Mouse (Mus musculus): Measurements from ENCODE around the gene Zcchc13. TPM values are rescaled to one million over a fixed set of nuclear protein-coding genes. Genes with fewer than 3 reads are reported as not detected.
"Not testable (repeated sequence)": the region's sequence is repeated elsewhere in the genome, so short reads cannot be mapped to it uniquely, and the experiment has no call there.

The Zcchc13 gene
- polyA plus RNA-seq, 1 experiment, result not detected

DNA sequence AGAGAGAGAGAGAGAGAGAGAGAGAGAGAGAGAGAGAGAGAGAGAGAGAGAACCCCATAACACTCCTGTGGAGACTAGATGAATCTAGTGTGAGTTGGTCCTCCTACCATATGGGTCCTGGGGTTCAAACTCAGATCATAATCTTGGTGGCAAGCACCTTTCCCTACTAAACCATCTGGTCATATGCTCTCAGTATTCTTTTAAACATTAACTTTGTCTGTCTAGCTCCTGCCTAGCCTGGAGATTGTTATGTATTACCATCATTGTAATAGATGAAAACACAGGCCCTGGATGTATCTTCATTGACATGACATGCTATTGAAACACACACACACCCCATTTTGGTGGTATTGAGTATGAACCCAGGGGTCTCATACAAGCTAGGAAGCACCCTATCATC, 5.6 kb downstream of the Zcchc13 start:
- no peaks in the 10 kb centered on the region for H3K4me1 ChIP-seq (ENCODE audit: control insufficient read depth, insufficient read depth, insufficient read length)
- TF ChIP-seq POLR2A (IDR thresholded peaks at IDR 0.05; ENCODE audit: low read depth, low read length), result no peak
- TF ChIP-seq CTCF (IDR thresholded peaks at IDR 0.05; ENCODE audit: extremely low read depth, insufficient read depth, insufficient read length, insufficient replicate concordance), result no peak
- no peaks in the 10 kb centered on the region for H3K27me3 ChIP-seq (ENCODE audit: control insufficient read depth, insufficient read depth, low read length)
- DNase-seq (ENCODE audit: low read depth in 1 of 2, low spot score in 2 of 2), result no peak
- no peaks in the 10 kb centered on the region for H3K36me3 ChIP-seq (ENCODE audit: control insufficient read depth, insufficient read depth, low read length)
- H3K27ac ChIP-seq (ENCODE audit: insufficient read depth, low read length), result no peak overlapping the region
- no peak overlapping the region for H3K4me3 ChIP-seq (ENCODE audit: extremely low read depth, insufficient read depth, insufficient read length)

DNA sequence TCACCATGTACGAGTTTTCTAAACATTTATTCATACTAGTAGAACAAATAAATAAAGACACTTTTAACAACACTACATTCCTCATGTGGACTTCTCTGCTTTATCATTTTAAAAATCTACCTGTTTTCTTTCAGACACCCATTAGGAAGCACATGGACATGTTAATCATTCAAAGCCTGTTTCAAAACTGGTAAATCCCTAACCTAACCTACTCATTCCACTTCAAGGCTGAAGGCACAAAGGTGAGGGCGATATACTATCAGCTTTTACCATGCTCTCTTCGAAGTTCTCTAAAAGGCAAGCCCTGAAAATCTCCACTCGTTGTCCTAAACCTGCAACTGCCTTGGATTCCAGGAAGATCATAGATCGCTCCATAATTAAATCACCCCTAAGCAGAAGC, 8.2 kb downstream of the Zcchc13 start:
- no peak for TF ChIP-seq POLR2A (IDR thresholded peaks at IDR 0.05; ENCODE audit: low read depth, low read length)
- TF ChIP-seq CTCF (IDR thresholded peaks at IDR 0.05; ENCODE audit: extremely low read depth, insufficient read depth, insufficient read length, insufficient replicate concordance), result no peak
- Histone ChIP-seq H3K4me3 (ENCODE audit: extremely low read depth, insufficient read depth, insufficient read length) (no peak overlapping the region), H3K36me3 (ENCODE audit: control insufficient read depth, insufficient read depth, low read length) (no peaks in the 10 kb centered on the region), H3K27me3 (ENCODE audit: control insufficient read depth, insufficient read depth, low read length) (no peaks in the 10 kb centered on the region), H3K4me1 (ENCODE audit: control insufficient read depth, insufficient read depth, insufficient read length) (no peaks in the 10 kb centered on the region), H3K27ac (ENCODE audit: insufficient read depth, low read length) (no peak overlapping the region)
- WGBS, result 85% methylated on average over 5 of the region's 5 CpGs
- DNase-seq (ENCODE audit: low read depth in 1 of 2, low spot score in 2 of 2), result no peak

DNA sequence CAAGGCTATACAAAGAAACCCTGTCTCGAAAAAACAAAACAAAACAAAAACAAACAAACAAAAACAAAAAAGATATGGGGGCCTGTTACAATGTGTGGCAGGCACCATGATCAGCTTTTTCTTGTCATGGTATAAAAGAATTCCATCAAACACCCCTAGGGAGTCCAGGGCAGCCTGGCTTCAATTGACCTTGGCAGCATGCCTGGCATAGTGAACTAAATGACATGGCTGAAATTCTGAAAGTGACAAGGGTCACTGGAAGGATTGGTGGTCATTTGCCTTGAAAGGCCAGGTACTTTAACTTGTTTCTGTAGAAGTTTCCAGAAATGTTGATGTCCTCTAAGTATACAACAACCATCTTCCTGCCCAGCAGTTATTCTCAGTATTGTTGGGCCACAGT, 13.9 kb downstream of the Zcchc13 start:
- no peaks in the 10 kb centered on the region for H3K27me3 ChIP-seq (ENCODE audit: control insufficient read depth, insufficient read depth, low read length)
- WGBS, result 70% methylated on average over 1 of the region's 1 CpGs
- H3K27ac ChIP-seq (ENCODE audit: insufficient read depth, low read length), result no peak overlapping the region
- H3K4me1 ChIP-seq (ENCODE audit: control insufficient read depth, insufficient read depth, insufficient read length), result no peaks in the 10 kb centered on the region
- no peak for TF ChIP-seq POLR2A (IDR thresholded peaks at IDR 0.05; ENCODE audit: low read depth, low read length)
- no peak for TF ChIP-seq CTCF (IDR thresholded peaks at IDR 0.05; ENCODE audit: extremely low read depth, insufficient read depth, insufficient read length, insufficient replicate concordance)
- DNase-seq (ENCODE audit: low read depth in 1 of 2, low spot score in 2 of 2), result no peak
- no peak overlapping the region for H3K4me3 ChIP-seq (ENCODE audit: extremely low read depth, insufficient read depth, insufficient read length)
- H3K36me3 ChIP-seq (ENCODE audit: control insufficient read depth, insufficient read depth, low read length), result no peaks in the 10 kb centered on the region

DNA sequence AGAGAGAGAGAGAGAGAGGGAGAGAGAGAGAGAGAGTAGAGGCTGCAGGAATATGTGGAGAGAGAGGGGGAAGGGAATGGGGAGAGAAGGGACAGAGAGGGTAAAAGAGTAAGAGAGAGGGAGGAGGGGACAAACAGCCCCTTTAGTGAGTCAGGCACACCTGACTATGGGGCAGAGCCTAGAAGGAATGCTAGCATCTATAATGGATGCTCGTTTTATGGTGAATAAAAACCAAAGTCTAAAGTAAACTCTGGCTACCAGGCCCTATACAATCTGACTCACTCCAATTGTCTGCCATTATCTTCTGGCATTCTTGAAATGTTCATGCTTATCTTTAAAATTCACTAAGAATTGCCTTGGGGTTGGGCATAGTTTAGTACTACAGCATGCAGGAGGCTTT, 21.7 kb downstream of the Zcchc13 start:
- Histone ChIP-seq H3K27ac (ENCODE audit: insufficient read depth, low read length) (no peak overlapping the region), H3K27me3 (ENCODE audit: control insufficient read depth, insufficient read depth, low read length) (no peaks in the 10 kb centered on the region), H3K4me1 (ENCODE audit: control insufficient read depth, insufficient read depth, insufficient read length) (no peaks in the 10 kb centered on the region), H3K36me3 (ENCODE audit: control insufficient read depth, insufficient read depth, low read length) (no peaks in the 10 kb centered on the region), H3K4me3 (ENCODE audit: extremely low read depth, insufficient read depth, insufficient read length) (no peak overlapping the region)
- TF ChIP-seq POLR2A (IDR thresholded peaks at IDR 0.05; ENCODE audit: low read depth, low read length) (no peak), CTCF (IDR thresholded peaks at IDR 0.05; ENCODE audit: extremely low read depth, insufficient read depth, insufficient read length, insufficient replicate concordance) (no peak)
- no peak for DNase-seq (ENCODE audit: low read depth in 1 of 2, low spot score in 2 of 2)
- WGBS, result 63% methylated on average over 1 of the region's 1 CpGs

DNA sequence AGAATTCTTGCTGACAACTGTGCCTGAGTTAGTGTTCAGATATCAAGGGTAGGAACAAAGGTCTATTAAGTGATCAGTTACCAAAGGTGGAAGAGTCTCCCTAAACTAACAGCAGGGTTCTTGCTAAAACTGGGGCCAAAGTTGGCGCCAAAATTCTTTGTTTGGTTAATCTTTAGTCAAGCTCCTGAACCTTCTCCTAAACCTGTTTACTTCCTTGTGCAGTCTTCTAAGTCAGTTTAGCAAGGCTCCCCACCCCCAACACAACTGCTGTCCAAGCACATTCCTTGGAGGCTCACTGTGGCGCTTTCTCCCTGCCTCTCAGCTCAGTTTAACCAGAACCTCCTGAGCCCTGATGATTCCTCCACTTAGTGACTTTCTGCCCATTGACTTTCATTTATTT, 22.6 kb downstream of the Zcchc13 start:
- Histone ChIP-seq H3K27ac (ENCODE audit: insufficient read depth, low read length) (no peak overlapping the region), H3K36me3 (ENCODE audit: control insufficient read depth, insufficient read depth, low read length) (no peaks in the 10 kb centered on the region), H3K27me3 (ENCODE audit: control insufficient read depth, insufficient read depth, low read length) (no peaks in the 10 kb centered on the region), H3K4me3 (ENCODE audit: extremely low read depth, insufficient read depth, insufficient read length) (no peak overlapping the region), H3K4me1 (ENCODE audit: control insufficient read depth, insufficient read depth, insufficient read length) (no peaks in the 10 kb centered on the region)
- DNase-seq (ENCODE audit: low read depth in 1 of 2, low spot score in 2 of 2), result no peak
- 66% methylated on average over 2 of the region's 2 CpGs for WGBS
- TF ChIP-seq CTCF (IDR thresholded peaks at IDR 0.05; ENCODE audit: extremely low read depth, insufficient read depth, insufficient read length, insufficient replicate concordance), result no peak
- no peak for TF ChIP-seq POLR2A (IDR thresholded peaks at IDR 0.05; ENCODE audit: low read depth, low read length)

DNA sequence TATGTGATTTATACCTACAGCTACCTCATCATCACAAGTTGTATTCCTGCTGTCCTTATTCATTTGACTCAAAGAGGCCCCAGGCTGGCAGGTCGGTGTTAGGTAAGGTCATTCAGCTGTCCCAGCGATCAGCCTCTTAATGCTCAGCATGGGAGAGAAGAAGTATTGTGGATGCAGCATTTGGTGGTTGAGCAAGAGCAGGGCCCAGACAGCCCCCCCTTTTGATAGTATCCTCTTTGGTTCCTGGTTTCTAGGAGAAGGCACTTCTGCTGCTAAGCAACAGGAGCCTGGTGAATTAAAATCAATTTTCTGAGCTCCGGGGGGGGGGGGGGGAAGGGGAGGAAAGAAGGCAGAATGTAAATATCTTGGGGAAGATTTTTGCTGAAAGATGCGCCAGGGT, 28.6 kb downstream of the Zcchc13 start:
- no peak for TF ChIP-seq POLR2A (IDR thresholded peaks at IDR 0.05; ENCODE audit: low read depth, low read length)
- TF ChIP-seq CTCF (IDR thresholded peaks at IDR 0.05; ENCODE audit: extremely low read depth, insufficient read depth, insufficient read length, insufficient replicate concordance), result no peak
- H3K4me3 ChIP-seq (ENCODE audit: extremely low read depth, insufficient read depth, insufficient read length), result no peak overlapping the region
- WGBS, result 65% methylated on average over 4 of the region's 4 CpGs
- no peaks in the 10 kb centered on the region for H3K4me1 ChIP-seq (ENCODE audit: control insufficient read depth, insufficient read depth, insufficient read length)
- H3K27me3 ChIP-seq (ENCODE audit: control insufficient read depth, insufficient read depth, low read length), result no peaks in the 10 kb centered on the region
- H3K36me3 ChIP-seq (ENCODE audit: control insufficient read depth, insufficient read depth, low read length), result no peaks in the 10 kb centered on the region
- no peak overlapping the region for H3K27ac ChIP-seq (ENCODE audit: insufficient read depth, low read length)
- no peak for DNase-seq (ENCODE audit: low read depth in 1 of 2, low spot score in 2 of 2)

DNA sequence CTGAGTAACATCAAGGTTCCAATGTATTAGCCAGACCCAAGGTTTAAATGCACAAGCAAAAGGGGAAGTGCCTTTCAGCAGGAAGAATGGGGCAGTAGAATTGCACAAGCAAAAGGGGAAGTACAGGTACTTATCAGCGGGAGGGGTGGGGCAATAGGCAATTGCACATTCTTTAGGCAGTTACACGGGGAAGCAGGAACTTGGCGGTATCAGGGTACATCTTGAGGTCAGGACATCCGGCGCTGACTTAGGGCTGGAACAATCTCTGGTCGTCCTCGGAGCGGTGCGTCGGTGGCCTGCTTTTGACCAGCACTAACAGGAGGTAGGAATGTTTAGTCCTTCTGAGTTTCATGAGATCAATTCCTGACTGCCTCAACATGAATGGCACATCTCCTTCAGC, 34.1 kb downstream of the Zcchc13 start:
- not testable (repeated sequence) for DNase-seq (ENCODE audit: low read depth in 1 of 2, low spot score in 2 of 2)
- WGBS, result 77% methylated on average over 10 of the region's 10 CpGs

More for the DNA sequence above, 34.1 kb downstream of the Zcchc13 start:
- H3K27me3 ChIP-seq (ENCODE audit: control insufficient read depth, insufficient read depth, low read length); H3K27ac ChIP-seq (ENCODE audit: insufficient read depth, low read length); H3K4me3 ChIP-seq (ENCODE audit: extremely low read depth, insufficient read depth, insufficient read length); H3K4me1 ChIP-seq (ENCODE audit: control insufficient read depth, insufficient read depth, insufficient read length); H3K36me3 ChIP-seq (ENCODE audit: control insufficient read depth, insufficient read depth, low read length): not testable (repeated sequence)

Measured in spleen, adult 2 months (tissue).